ENCODE assay signal across 1 mouse cellular context in genomic region chr5:147078110-147078900, GRCm38 (mm10).
TF ChIP-seq lines count a peak whose summit lies in the region.

No protein-coding gene starts in this region.

TF ChIP-seq in CH12.LX, 34 proteins besides CTCF, POLR2A, EP300 and RAD21 (continued from another document):
- TF ChIP-seq ZKSCAN1 (IDR thresholded peaks at IDR 0.05; ENCODE audit: borderline replicate concordance, low read depth, low read length) = no peak
